ENCODE assay signal across 8 mouse cellular contexts in the genomic region with DNA sequence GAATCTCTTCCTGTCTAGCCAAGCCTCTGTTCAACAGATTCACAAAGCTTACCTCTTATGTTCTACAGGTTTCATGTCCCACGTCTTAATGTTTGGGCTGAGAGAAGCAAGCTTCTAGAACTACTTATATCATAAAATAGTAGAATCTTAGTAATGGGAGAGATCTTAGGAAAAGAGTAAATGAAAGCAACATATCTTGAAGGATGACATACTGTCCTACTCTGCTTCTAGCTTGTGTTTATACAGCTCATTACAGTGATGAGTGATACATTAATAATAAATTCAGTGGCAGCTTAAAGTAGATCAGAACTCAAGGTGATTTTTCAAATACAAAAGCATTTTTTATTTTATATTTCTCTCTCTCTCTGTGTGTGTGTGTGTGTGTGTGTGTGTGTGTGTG. TPM values are rescaled to one million over a fixed set of nuclear protein-coding genes. Genes with fewer than 3 reads are reported as not detected.
DNase-seq lines count a peak whose midpoint lies in the region; ATAC-seq and TF ChIP-seq lines count a peak whose summit lies in the region.

TSS of gene Lgals8 (minus strand) at position 101 of the 400 bp plus-strand sequence.

- ATAC-seq in hindbrain, postnatal 0 days = no peak

- H3K9ac ChIP-seq in MEL (ENCODE audit: control insufficient read depth, low read depth, low read length, poor library complexity, severe bottlenecking) = no peak within 1 kb of the TSS
- H3K9ac ChIP-seq in hindbrain, postnatal 0 days (replicated peaks; ENCODE audit: low read length) = no peak within 1 kb of the TSS

- TF ChIP-seq CTCF in MEL (IDR thresholded peaks at IDR 0.05 in 2 of 3, conservative IDR thresholded peaks at IDR 0.05 in 1 of 3; ENCODE audit: control insufficient read depth in 1 of 3, insufficient read depth in 1 of 3, low read depth in 2 of 3, low read length in 3 of 3, poor library complexity in 1 of 3, severe bottlenecking in 1 of 3) = no peak
- no peak for TF ChIP-seq CTCF in hindbrain, postnatal 0 days (IDR thresholded peaks at IDR 0.05; ENCODE audit: low read depth)

- DNase-seq in heart, adult 18-20 months = no peak
- DNase-seq in heart, adult 9 months (ENCODE audit: low spot score in 2 of 2) = no peak
- no peak for DNase-seq in MEL (ENCODE audit: low read depth, low spot score)
- DNase-seq in gastrocnemius, adult 8-10 months (ENCODE audit: low spot score in 2 of 2) = no peak
- DNase-seq in hindbrain, postnatal 0 days (ENCODE audit: low spot score) = no peak
- DNase-seq in cerebellum, adult 9-11 months = no peak
- no peak for DNase-seq in frontal cortex, postnatal 14 days (ENCODE audit: low spot score in 2 of 2)

- H3K4me3 ChIP-seq in MEL (ENCODE audit: control insufficient read depth in 1 of 2, insufficient read depth in 1 of 2, low read depth in 2 of 2, low read length in 2 of 2) = no peak within 1 kb of the TSS
- no peak within 1 kb of the TSS for H3K4me3 ChIP-seq in hindbrain, postnatal 0 days (ENCODE audit: low read length)
- H3K4me3 ChIP-seq in macrophage (ENCODE audit: inconsistent target) = no peak within 1 kb of the TSS

- no peak within 1 kb of the TSS for H3K27ac ChIP-seq in MEL (ENCODE audit: control insufficient read depth, low read depth, low read length)
- no peak within 1 kb of the TSS for H3K27ac ChIP-seq in hindbrain, postnatal 0 days
- H3K27ac ChIP-seq in macrophage = no peak within 1 kb of the TSS

- H3K36me3 ChIP-seq in MEL (ENCODE audit: control insufficient read depth in 1 of 2, insufficient read depth in 2 of 2, low read length in 2 of 2) (peaks cover 0 to 25% of the 10 kb centered on the region in 2 experiments; a peak in 2 of 4 replicates), macrophage (ENCODE audit: inconsistent target) (no peaks in the 10 kb centered on the region)
- H3K36me3 ChIP-seq in hindbrain, postnatal 0 days (ENCODE audit: insufficient read depth, low read length) = no peaks in the 10 kb centered on the region

- no peak within 1 kb of the TSS for H3K4me2 ChIP-seq in hindbrain, postnatal 0 days (ENCODE audit: low read depth, low read length)

- peaks cover 4 to 22% of the 10 kb centered on the region in 2 experiments for H3K4me1 ChIP-seq in MEL (ENCODE audit: control insufficient read depth in 1 of 2, insufficient read depth in 2 of 2, low read length in 2 of 2)
- H3K4me1 ChIP-seq in hindbrain, postnatal 0 days (ENCODE audit: insufficient read depth, low read length) = no peaks in the 10 kb centered on the region

- TF ChIP-seq EP300 in MEL (IDR thresholded peaks at IDR 0.05; ENCODE audit: low read depth in 1 of 2, low read length in 2 of 2) = no peak

- no peak for TF ChIP-seq RAD21 in MEL (IDR thresholded peaks at IDR 0.05; ENCODE audit: low read depth, low read length)

- WGBS in hindbrain, postnatal 0 days = 93% methylated on average over 1 of the region's 1 CpGs
- 100% methylated on average over 1 of the region's 1 CpGs for WGBS in macrophage (ENCODE audit: missing documents)

- H3K9me3 ChIP-seq in MEL (replicated peaks; ENCODE audit: insufficient read depth, low read length) = no peaks in the 10 kb centered on the region
- H3K9me3 ChIP-seq in hindbrain, postnatal 0 days (ENCODE audit: low read length) = no peaks in the 10 kb centered on the region

- no peak for TF ChIP-seq POLR2A in MEL (IDR thresholded peaks at IDR 0.05; ENCODE audit: control insufficient read depth in 1 of 2, insufficient read depth in 1 of 2, low read depth in 1 of 2, low read length in 2 of 2, poor library complexity in 1 of 2)

- no peaks in the 10 kb centered on the region for H3K27me3 ChIP-seq in MEL (ENCODE audit: control insufficient read depth in 1 of 2, insufficient read depth in 2 of 2, low read length in 2 of 2)
- no peaks in the 10 kb centered on the region for H3K27me3 ChIP-seq in hindbrain, postnatal 0 days (ENCODE audit: insufficient read depth, low read length)

- H3K79me2 ChIP-seq in MEL (ENCODE audit: control insufficient read depth, insufficient read depth, low read length, poor library complexity) (peaks cover under 1% of the 10 kb centered on the region), macrophage (ENCODE audit: inconsistent target) (peaks cover 14% of the 10 kb centered on the region)

TF ChIP-seq in MEL, 35 proteins besides CTCF, POLR2A, EP300 and RAD21:
- TF ChIP-seq NELFE (IDR thresholded peaks at IDR 0.05; ENCODE audit: low read depth, low read length) = no peak
- TF ChIP-seq MXI1 (IDR thresholded peaks at IDR 0.05; ENCODE audit: low read depth, low read length) = no peak
- TF ChIP-seq GABPA (IDR thresholded peaks at IDR 0.05; ENCODE audit: low read depth, low read length) = no peak
- TF ChIP-seq ZNF384 (IDR thresholded peaks at IDR 0.05; ENCODE audit: low read depth, low read length) = no peak
- no peak for TF ChIP-seq RCOR1 (IDR thresholded peaks at IDR 0.05; ENCODE audit: low read depth, low read length)
- no peak for TF ChIP-seq USF2 (IDR thresholded peaks at IDR 0.05; ENCODE audit: borderline replicate concordance in 1 of 2, insufficient read depth in 1 of 2, low read depth in 1 of 2, low read length in 2 of 2)
- no peak for TF ChIP-seq MEF2A (IDR thresholded peaks at IDR 0.05; ENCODE audit: extremely low read depth, insufficient replicate concordance, low read depth, low read length, poor library complexity, severe bottlenecking)
TF ChIP-seq in MEL: peak in this region for 0.

RNA-seq across cellular contexts. Expression of gene Lgals8, which starts in this region (rescaled TPM):
- total RNA-seq in heart, adult 18-20 months (2021) = 10 to 100 TPM; 33.8 to 40.0 TPM
- total RNA-seq in MEL (2012; rRNA removed) = 12.9 and 18.0 TPM in 2 replicates
- polyA plus RNA-seq in MEL (2012; ENCODE audit: insufficient read depth in 1 of 2, insufficient read length in 2 of 2, low read depth in 1 of 2, low replicate concordance in 2 of 2, missing spikeins in 1 of 2) = 10 to 100 TPM in 1 of 2 experiments, not detected in 1; 23.7 TPM
- total RNA-seq in gastrocnemius, adult 8-10 months (2022) = 10 to 100 TPM; 24.3 to 28.3 (median 25.2) TPM
- 19.6 and 20.1 TPM in 2 replicates for total RNA-seq in hindbrain, postnatal 0 days (2014; rRNA removed)
- 28.6 and 30.0 TPM in 2 replicates for polyA plus RNA-seq in hindbrain, postnatal 0 days (2015; fragmentation: Nextera tagmentation; extraction: Ambion mirVana)
- 100 to 1,000 TPM; 110 to 623 (median 400) TPM for total RNA-seq in macrophage (2018; cell fraction: chromatin; rRNA removed)
- total RNA-seq in macrophage (2018; cell fraction: cytosol; rRNA removed) = 100 to 1,000 TPM; 120 to 182 (median 156) TPM
- 100 to 1,000 TPM; 128 to 523 (median 295) TPM for total RNA-seq in macrophage (2018; cell fraction: nucleus; rRNA removed)
- polyA plus RNA-seq in macrophage (2018) = 118 to 198 TPM (median 152 TPM) in 3 replicates
